Mouse (Mus musculus) cerebellum, adult 2 months (tissue): ENCODE measurements around the gene Kcnip4.

Experiments
- CTCF ChIP-seq: fragments of 200-500 bp; IDR thresholded peaks from 2 replicates; pipeline ENCODE4 v1.5.1; 2011; ENCODE audit warnings: low read depth, mild to moderate bottlenecking, control low read depth, low read length, moderate library complexity, borderline replicate concordance; ENCODE audit not compliant: insufficient read depth
- POLR2A ChIP-seq: fragments of 200-500 bp; IDR thresholded peaks from 2 replicates; pipeline ENCODE4 v1.6.1; 2011; ENCODE audit warnings: low read length, control low read depth, borderline replicate concordance; ENCODE audit not compliant: insufficient read depth

DNA sequence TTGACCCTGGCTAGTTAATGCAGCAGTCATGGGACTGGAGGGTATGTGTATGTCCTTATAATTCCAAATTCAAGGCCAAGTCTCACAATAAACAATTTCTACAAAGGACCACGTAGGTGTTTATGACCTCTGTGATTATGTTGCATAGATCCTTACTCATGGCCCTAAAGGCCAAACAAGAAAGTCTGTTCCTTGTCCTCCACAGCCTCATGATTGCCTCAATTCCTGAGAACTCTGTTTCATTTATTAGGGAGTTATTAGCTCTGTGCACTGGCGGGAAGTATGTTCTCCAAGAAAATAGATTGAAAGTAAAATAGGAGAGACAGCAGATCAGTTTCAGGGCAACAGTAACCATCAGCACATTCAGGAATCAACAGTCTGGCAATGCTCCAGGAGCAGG, 191.6 kb downstream of the Kcnip4 start:
- TF ChIP-seq CTCF, result no peak
- TF ChIP-seq POLR2A, result no peak
